Mouse (Mus musculus) urinary bladder, postnatal 4 days (tissue): ENCODE data around the gene Pld5.

Experiments used
- DNase-seq, 2 experiments: peaks; one replicate each; pipeline ENCODE4 v3.0.0; 2021 to 2022; ENCODE audit warnings: low spot score in 2 of 2

Pld5 gene

GRCm38 (mm10) chr1:175950421-175950820 lies 324.7 kb downstream of the Pld5 start:
- DNase-seq = no peak

GRCm38 (mm10) chr1:175946718-175947315 lies 328.3 kb downstream of the Pld5 start:
- no peak for DNase-seq

GRCm38 (mm10) chr1:175943168-175943567 lies 331.9 kb downstream of the Pld5 start:
- no peak for DNase-seq

GRCm38 (mm10) chr1:175938731-175939130 lies 336.4 kb downstream of the Pld5 start:
- DNase-seq = no peak

- DNase-seq = peak in 1 of 2 experiments; percentile 64
Observed at GRCm38 (mm10) chr1:175936282-175936737, 338.8 kb downstream of the Pld5 start.

GRCm38 (mm10) chr1:175931391-175931790 lies 343.7 kb downstream of the Pld5 start:
- DNase-seq = no peak

GRCm38 (mm10) chr1:175923848-175924787 lies 351.0 kb downstream of the Pld5 start:
- peak; percentile 31 to 76 for DNase-seq

- DNase-seq = no peak
Observed at GRCm38 (mm10) chr1:175921091-175921490, 354.0 kb downstream of the Pld5 start.

GRCm38 (mm10) chr1:175920029-175920428 lies 355.1 kb downstream of the Pld5 start, which contains the start of gene Gm38100:
Gm38100 (plus strand) TSS chr1:175920329.
- no peak for DNase-seq

- DNase-seq = no peak
Observed at GRCm38 (mm10) chr1:175913728-175914303, 361.3 kb downstream of the Pld5 start.
